Mouse (Mus musculus): ENCODE data around the gene A930017K11Rik.

The A930017K11Rik gene

DNA sequence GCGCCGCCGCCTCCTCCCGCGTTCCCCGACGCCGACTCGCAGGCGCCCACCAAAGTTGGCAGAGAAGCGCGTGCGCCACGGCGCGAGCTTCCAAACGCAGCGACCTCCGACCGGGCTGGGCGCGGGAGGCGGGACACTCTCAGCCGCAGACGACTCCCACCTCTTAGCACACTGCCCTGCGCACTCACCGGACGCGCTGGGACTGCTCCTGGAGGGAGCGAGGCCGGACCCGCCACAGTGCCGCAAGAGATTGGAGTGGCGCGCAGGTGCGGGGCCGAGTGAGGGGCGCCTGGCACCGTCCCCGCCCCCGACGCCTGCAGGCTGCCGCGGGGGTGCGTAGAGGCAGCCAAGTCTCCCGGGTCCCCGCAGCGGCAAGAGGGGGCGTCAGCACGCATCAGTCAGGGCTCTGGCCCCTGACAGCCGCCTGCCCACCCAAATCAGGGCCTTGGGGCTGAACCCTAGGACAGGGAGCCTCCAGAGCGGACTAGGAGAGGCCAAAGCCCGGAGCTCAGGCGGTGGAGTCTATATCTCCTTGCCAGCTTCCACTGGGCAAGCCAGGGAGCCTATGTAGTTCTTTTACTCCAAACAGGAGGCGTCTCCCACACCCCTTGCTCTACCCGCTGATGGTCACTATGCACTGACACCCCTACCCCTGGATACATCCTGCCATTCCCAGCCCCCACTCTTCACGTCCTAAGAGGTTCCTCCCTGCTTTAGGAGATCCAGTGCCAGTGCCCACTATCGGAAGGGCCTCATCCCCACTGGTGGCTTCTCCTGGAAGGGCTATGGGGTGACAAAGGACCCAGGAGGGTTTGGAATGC, at the start of gene A930017K11Rik:
TSS of gene A930017K11Rik (minus strand) at position 763 of the 821 bp plus-strand sequence.
- no peak for DNase-seq (ENCODE audit: low spot score in 2 of 2)

DNA sequence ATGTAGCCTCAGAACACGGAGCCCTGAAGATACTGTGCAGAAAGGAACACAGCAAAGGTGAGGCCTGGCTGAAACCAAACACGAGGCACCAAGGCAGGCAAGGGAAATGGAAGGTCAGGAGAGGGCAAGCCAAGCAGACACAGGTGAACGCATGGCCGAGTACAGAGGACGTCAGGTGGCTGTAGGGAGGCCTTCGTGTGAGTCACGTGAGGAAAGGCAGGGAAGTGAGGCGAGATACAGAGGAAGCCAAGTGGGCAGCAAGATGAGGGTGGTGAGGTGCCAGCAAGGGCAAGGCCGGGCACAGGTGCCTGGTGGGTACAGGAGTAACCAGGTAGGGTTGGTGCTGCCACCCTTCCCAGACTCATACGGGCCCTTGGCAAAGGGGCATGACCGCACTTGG, 46.1 kb upstream of the A930017K11Rik start:
- DNase-seq (ENCODE audit: low spot score in 2 of 2), result no peak

DNA sequence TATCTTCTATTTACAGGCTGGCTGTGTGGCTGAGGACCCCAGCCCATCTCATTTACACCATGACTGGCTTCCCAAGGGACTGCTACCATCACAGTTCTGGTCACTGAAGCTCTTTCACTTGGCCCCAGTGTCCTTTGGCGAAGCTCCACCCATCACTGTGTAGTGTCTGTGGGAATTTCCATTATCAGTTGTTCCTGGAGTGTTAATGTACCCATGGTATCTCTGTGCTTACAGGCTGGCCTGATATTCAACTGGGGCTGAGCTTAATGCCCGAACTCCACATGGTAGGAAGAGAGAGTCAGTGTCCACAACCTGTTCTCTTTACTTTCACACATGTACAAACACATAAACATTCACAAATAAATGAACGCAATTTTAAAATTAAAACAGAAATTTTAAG, 41.1 kb upstream of the A930017K11Rik start:
- DNase-seq (ENCODE audit: low spot score in 2 of 2), result no peak

DNA sequence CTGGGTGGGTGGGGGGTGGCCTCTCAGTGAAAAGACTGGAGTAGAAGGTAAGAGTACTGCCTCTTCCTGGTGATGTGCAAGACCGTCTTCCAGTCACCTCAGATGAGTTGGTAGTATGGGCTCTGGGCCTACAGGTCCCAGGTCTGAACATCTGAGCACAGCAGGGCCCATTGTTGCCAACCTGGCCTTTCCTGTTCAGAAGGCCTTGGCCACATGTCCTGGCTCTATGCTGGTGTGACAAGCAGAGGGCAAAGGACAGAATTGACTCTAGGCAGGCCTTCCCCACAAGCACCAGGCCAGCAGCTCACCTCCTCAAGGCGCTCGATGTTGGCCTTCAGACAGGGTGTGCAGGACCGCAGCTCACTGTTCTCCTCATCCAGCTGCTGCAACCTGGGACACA, 39.9 kb upstream of the A930017K11Rik start:
- DNase-seq (ENCODE audit: low spot score in 2 of 2), result no peak

DNA sequence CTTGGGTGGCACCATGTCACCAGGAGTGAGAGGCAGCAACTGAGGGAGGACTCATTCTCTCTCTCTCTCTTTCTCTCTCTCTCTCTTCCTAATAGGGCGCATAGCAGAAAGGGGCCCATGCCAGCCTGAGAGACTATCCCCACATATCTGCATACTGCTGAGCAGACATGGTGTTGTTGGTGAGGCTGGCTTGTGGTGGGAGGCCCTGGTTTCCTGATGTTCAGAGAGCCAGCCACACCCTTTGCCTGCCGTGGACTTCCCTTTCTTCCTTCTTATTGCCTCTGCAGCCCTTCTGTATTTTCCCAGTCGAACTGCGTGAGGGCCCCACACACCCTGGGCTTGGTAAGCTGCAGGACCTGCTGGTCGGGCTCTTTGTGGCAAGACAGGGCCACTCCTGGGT, 38.0 kb upstream of the A930017K11Rik start:
- DNase-seq (ENCODE audit: low spot score in 2 of 2), result no peak

DNA sequence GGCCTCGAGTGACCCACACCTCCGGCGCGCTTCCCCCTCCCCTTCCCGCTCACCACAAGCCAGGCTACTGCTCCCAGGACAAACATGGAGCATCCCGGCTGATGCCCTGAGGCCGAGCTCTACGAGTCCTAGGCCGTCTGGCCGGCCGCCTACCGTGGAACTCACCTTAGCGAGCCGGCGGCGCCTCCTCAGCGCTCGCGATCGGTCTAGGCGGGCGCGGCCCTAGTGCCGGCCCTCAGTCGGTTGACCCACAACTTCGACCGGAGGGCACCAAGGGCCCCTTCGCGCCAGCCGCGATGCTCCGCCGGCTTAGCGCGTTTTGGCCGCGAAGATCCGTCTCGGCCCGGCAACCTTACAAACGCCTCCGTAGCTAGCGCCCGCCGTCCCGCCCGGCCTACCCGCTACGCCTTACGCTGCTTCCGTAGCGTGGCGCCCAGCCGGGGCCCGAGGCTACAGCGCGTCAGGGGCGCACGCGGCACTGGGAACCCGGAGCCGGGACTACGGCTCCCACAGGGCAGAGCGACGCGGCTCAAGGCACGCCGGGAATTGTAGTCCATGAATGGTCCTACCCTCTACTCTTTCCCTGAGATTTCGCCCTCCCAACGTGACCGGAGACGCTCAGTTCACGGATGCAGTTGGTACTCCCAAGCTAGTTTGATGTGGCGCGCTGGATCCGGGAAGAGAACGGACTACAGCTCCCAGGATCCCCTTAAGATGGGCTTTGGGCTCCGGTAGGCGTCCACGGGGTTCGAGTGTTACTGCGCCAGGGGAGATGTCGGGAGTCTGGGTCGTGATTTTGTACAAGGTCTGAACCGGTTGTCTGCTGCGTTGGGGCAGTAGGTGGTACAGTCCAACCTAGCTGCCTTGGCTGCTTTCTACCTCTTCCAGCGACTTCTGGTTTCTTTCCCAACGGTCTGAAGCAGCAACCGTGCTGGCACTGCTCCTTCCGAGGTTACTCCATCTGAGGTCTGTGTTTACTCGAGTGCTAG, 33.2 kb upstream of the A930017K11Rik start, which contains the start of gene Capn15:
TSS of gene Capn15 (minus strand) at position 491 of the 989 bp plus-strand sequence.
- DNase-seq (ENCODE audit: low spot score in 2 of 2), result peak; percentile 80 to 91

DNA sequence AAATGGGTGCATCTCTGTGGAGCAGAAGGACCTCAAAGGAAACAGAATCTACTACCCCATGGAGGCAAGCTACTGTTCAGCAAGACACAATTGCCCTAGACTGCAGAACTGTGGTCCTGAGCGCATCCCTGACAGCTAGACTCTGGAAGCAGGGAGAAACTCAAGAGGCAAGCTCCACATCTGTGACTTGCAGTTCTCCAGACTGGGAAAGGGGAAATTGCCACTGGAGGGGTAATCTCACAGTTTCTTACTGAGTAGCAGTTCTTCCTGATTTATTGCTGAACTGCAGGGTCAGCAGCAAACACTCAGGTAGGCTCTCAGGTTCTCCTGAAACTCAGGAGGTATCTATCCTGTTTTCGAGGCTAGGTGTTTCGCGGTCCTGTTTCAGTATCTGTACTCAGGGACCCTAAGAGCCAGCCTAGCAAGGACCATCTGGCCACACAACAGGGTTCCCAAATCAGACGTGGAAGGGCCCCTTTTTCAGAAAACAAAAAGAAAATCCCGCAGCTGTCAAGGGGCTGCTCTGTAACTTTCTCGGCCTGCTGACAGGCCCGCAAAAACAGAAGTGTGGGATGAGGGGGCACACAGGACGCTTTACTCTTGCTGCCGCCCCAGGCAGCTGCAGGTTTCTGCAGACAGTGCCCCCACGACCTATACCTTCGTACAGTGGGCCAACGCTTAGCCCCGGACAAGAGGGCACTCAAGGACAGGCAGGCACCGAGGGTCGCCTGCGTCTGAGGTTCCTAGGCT, 32.4 kb upstream of the A930017K11Rik start:
- DNase-seq (ENCODE audit: low spot score in 2 of 2), result no peak

DNA sequence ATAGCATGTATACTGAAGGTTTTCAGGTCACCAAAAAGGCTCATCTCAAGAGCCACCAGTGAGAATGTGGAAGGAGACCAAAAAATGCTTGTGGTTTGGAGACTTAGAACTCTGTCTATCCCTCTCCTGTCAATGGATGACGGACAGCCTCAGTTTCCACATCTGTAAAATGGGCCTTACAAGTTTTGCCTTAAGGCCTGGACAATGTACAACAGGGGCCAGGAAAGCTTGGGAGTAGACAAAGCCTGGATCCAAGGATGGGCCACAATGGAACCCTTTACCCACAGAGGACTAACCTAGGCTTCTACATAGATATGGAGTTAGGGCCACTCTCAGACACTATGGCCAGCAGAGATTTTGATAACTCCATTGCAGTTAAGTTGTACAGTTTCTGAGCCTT, 31.7 kb upstream of the A930017K11Rik start:
- no peak for DNase-seq (ENCODE audit: low spot score in 2 of 2)

DNA sequence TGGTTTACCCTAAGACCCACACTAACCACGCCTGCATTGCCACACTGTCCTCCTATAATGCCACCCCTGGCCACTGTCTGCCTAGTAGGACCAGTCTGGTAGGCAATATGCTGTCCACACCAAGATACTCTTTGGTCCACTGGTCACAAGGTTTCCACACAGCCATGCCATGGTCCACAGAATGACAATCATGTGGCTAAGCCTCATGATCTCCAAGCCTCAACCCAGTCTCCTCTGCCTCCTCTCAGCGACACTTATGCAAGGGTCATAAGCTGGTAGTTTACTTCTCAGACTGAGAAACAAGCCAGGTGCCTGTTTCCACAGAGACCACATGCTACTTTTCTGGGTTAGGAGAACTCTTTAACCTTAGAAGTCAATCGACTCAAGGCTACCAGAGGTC, 30.5 kb upstream of the A930017K11Rik start:
- no peak for DNase-seq (ENCODE audit: low spot score in 2 of 2)

DNA sequence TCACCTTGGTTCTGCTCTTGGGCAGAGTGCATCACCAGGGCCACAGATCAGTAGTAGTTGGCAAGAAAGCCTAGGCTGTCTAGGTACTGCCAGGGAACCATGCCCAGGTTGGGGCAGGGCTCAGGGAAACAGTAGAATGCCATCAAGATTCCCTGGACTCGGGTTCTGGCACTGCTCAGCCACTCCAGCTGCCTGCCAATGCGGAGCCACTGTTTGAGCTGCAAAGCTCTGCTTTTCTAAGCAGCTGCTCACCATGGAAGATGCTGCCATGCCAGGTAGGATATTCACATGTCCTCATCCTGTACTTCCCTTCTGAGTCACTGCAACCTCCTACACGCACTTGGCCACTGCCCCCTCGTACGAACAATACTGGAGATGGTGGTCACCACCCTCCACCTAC, 28.5 kb upstream of the A930017K11Rik start:
- DNase-seq (ENCODE audit: low spot score in 2 of 2), result no peak

DNA sequence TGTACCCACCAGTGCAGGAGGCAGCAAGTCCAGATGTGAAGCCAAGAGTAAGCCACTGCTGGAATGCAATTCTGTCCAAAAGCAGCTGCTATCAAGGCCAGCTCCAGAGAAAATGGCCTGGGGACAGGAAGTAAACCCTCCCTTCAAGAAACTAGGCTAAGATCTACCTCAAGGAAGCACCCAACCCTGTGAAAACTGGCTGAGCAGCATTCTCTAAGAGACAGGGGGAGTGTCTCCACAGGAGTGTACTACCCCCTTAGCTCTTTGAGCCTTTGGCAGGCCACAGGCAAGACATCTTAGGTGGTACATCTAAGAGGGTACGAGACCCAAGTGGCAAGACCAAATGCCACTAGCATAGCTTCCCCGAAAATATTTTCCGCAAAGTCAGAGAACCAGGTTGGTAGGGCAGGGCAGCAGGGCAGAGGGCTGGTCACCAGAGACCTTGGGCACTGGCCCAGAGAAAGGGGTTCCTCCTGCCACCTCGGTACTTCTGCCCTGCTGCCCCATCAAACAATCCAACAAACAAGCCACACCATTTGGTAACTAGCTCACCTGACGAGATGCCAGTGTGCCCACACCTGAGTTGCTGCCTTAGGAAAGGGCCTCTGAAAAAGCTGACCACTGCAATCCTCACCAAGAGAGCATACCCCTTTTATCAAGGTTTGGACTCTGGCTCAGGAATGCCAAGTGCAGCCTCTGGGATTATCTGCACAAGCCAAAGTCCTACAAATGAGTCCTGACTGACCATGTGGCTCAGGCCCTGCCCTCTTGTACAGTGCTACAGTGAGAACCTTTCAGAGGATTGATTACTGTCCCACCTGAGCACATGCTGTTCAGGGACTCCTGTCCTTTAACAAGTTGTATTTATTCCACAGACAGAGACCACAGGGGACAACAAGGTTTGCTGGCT, 27.7 kb upstream of the A930017K11Rik start:
- DNase-seq (ENCODE audit: low spot score in 2 of 2), result no peak

DNA sequence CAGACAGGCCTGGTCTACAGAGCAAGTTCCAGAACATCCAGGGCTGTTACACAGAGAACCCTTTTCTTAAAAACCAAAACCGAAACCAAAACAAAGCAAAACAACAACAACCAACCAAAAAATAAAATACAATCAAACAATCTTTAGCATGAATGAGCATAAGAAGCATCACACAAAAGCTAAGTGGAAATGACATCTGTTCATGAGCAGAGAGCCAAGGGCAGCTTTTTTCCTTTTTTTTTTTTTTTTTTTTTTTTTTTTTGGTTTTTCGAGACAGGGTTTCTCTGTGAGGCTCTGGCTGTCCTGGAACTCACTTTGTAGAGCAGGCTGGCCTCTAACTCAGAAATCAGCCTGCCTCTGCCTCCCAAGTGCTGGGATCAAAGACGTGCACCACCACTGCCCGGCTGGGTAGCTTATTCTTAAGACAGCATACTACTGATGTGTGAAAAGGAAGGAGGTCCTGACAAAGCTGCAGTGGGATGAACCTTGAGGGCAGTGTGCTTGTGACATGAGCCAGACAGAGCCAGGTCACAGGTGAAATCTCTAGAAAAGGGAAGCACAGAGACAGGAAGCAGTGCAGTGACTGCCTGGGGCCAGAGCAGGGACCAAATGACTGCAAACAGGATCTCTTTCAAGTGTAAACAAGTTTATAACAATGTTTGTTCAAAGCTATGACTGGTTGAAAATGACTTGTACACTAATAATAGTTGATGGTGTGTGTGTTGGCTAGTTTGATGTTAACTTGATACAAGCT, 18.8 kb upstream of the A930017K11Rik start:
- DNase-seq (ENCODE audit: low spot score in 2 of 2), result no peak

DNA sequence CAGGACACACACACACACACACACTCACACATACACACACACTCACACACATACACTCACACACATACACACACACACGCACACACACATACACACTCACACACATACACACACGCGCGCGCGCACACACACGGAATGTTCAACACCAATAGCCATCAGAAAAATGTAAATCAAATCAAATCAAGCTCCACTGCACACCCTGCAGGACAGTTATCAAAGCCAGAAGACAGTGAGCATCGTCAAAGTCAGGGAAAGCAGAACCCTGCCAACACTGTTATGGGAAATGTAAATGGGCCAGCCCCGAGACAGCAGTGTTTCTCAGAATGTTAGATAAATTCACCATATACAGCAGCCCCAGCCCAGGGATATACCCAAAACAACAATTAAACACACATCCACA, 18.1 kb upstream of the A930017K11Rik start:
- no peak for DNase-seq (ENCODE audit: low spot score in 2 of 2)

DNA sequence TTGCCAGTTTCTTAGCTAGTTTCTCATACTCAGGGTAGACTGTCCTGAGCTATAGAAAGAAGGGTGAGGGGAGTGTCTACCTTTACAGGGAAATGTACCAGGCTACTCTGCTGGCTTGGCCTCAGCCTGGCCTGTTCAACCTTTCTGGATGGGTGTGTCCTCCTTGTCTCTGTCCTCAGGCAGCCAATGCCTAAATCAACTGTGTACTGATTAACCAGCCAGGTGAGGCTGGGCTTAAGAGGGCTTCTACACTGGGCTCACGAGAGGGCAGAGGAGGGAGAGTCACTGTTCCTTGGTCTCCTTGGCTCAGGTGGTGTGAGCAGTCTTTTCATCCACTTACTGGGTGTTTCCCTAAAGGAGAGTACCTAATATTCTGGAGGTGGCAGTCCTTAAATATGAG, 15.8 kb upstream of the A930017K11Rik start:
- DNase-seq (ENCODE audit: low spot score in 2 of 2), result no peak

DNA sequence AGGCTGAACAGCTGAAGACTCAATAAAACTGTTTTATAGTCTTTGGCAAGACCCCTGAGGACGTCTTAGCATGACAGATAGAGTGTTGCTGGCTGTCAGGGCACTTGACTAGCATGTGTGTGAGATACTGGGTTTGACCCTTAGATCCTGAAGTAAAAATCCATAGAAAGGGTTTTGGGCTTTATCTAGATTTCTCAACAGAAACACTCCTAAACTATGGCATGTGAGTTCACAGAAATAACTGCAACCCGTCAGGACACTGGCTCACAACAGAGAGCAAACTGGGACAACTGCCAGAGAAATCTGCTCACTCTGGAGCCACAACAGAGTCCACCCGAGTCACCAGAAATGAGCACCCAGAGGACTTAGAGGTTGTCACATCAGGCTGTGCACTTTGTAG, 15.3 kb upstream of the A930017K11Rik start:
- no peak for DNase-seq (ENCODE audit: low spot score in 2 of 2)

DNA sequence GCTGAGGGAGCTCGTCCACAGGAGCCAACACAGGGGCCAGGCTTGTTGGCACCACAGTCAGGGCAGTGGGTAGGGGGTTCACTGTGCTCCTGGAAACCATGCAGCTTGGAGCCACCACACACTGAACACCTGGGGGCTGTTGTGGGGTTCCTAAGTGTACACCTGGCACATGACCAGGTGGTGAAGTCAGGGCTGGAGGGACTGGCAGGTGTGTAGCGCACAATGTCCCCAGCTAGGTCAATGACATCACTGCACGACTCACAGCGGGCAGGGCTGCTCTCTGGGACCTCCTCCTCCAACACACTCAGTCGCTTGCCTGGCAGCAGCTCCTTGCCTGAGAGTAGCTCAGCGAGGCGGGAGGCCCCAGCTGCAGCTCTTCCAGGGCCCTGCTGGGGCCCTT, 11.9 kb upstream of the A930017K11Rik start:
- no peak for DNase-seq (ENCODE audit: low spot score in 2 of 2)

DNA sequence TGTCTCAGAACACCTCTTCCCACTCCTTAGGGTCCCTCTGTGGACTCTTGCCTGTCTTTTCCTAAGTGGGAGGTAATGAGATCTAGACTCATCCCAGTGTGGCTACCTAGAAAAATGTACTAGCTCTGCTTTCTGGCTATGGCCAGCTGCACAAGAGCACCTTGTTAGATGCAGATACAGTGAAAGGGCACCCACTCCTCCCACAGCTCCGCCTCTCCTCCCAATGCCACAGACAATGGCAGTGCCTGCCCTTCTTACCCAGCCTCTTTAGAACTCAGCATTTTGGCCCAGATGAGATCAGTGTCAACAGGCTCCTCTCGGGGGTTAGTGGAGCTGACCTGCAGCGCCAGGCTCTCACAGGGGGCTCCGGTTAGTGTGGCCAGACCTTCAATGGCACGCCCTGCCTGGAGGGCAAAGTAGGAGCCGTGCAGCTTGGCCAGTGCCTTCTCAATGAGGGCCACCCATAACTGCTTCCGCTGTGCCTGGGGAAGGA, 10.1 kb upstream of the A930017K11Rik start:
- DNase-seq (ENCODE audit: low spot score in 2 of 2), result peak in 1 of 2 experiments; percentile 58

DNA sequence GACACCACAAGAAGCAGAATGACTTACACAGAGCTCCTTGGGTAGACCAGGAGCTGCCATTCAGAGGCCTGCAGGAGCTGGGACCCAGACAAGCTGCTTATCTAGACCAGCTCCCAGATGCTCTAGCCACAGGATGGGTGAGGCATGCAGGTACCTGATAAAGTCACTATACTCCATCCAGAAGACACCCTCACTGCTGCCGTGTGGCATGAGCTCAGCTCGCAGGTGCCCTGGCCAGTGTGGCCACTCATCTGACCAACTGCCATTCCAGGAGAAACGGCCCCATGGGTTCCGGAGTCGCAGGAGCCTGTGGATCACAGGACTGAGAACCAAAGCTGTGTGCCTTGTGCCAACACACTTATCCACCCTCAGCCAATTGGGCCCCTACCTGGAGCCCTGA, 9.2 kb upstream of the A930017K11Rik start:
- DNase-seq (ENCODE audit: low spot score in 2 of 2), result peak in 1 of 2 experiments; percentile 79

DNA sequence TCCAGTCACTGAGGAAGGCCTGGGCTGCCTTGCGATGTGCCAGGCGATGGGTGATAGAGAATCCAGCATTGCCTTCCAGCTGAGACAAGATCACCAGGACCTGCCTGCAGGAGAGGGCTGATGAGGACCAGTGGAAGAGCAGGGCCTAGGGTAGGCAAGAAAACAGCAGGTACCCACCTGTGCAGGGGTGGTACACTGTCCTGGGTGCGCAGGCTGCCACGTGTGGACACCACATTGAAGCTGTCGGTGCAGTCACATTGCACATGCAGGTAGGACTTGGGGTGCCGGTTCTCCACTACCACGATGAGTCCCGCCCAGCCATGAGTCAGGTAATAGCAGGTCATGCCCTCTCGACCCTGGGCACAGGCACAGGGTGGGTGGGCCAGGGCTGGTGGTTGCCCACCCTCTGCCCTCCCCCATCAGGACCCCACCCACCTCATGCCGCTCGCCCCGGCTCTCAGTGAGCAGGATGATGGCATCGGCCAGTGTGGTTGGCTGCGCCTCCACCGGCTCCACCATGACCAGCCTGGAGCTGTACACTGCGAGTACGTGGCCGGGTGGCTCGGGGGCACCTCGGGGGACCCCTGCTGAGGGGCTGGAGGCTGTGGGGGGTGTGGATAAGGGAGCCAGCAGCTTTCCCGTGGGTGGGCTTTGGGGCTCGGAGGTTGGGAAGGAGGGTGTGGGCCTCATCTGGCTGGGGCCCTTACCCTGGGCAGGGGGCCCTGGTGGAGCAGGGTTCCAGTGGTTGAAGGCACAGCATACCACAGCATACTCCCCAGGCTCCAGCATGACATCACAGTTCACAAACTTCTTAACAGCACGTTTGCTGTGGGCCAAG, 7.5 kb upstream of the A930017K11Rik start:
- no peak for DNase-seq (ENCODE audit: low spot score in 2 of 2)
